Mouse (Mus musculus): ENCODE results near the gene Ccdc134.
A peak's percentile ranks its signal among the peaks of the same experiment; 100 is the strongest.
"Not testable (repeated sequence)": the region's sequence is repeated elsewhere in the genome, so short reads cannot be mapped to it uniquely, and the experiment has no call there.

Gene Ccdc134

DNA sequence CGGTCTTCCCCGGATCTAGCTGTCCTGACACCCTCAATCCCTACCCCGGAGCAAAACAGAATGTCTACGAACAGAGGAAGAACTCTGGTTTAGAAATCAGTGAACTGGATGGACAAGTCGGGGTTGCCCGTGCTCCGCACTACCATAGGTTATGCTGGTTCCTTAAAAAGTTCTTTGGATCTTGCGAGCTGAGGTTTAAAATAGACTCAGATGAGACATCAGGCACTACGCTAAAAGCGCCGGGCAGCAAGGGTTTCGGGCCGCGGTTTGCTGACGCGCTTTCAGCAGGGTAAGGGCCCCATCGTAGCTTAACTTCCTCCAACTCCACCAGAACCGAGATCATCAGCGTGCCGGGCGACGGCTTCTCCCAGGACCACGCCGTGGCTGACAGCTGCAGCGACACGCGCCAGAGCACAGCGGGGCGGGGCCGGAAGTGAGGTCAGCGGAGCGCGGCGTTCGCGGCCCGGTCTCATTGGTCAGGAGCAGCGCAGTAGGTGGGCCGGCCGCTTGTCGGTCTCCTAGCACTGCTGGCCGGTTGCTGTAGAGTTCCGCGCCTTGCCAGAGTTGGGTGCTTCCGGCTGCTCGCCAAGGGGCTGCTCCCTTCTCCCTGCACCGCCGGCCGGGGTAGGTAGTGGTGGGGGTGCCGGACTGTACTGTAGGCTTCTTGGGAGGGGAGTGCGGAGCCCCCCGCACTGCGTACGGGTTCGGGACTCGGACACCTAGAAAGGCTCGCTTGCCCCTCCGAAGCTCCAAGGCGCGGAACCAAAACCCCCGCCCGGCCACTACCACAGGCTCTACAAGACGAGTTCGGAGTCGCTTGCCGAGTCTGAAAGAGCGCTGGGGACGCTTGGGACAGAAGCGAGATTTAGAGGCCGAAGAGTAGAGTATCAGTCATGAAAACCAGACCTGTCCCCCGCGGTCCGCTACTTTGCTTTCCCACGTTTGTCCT is at the start of gene Ccdc134:
Gene Ccdc134, plus strand, starts transcription at position 497 of the 949 bp plus-strand sequence.
- DNase-seq (ENCODE audit: low spot score in 2 of 2), result peak; percentile 92 to 95

- no peak for DNase-seq (ENCODE audit: low spot score in 2 of 2)
These were observed 47.8 kb upstream of the Ccdc134 start for GRCm38 (mm10) chr15:82079883-82080282.

DNA sequence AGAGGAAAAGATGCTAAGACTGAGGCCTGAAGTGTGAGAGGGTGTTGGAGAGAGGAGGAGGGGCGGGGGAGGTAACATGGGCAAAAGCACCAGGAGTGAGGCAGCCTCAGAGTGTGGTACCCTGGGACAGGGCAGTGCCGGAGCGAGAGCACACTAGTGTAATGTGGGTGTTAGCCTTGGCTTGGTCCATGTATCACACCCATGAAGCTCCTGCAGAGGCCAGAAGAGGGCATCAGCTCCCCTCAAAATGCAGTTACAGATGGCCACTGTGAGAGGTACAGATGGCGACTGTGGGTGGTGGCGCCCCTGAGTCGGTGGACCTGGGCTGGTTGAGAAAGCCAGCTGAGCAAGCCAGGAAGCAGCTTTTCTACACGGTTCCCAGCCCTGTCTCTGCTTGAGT is 46.6 kb upstream of the Ccdc134 start:
- DNase-seq (ENCODE audit: low spot score in 2 of 2), result peak; percentile 24 to 25

GRCm38 (mm10) chr15:82085606-82086005 is 42.1 kb upstream of the Ccdc134 start:
- no peak for DNase-seq (ENCODE audit: low spot score in 2 of 2)

- DNase-seq (ENCODE audit: low spot score in 2 of 2), result no peak
These were observed 41.6 kb upstream of the Ccdc134 start for GRCm38 (mm10) chr15:82086131-82086530.

DNA sequence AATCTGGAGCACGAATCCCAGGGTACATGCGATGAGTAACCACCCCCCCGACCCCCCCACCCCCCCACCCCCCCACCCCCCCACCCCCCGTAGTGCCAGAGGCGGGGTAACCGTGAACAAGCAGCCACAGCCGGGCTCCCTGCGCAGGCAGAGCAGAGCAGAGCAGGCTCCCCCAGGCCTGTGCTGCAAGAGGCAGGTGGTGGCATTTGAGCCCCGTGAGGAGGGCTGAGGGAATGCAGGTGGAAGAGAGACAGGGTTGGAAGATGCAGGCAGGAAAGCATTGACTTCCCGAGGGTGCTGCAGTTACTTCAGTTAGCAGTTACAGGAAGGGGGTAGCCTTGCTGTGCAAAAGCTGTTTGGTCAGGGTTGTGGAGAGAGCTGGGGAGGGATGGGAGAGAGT is 40.5 kb upstream of the Ccdc134 start:
- DNase-seq (ENCODE audit: low spot score in 2 of 2), result no peak

DNA sequence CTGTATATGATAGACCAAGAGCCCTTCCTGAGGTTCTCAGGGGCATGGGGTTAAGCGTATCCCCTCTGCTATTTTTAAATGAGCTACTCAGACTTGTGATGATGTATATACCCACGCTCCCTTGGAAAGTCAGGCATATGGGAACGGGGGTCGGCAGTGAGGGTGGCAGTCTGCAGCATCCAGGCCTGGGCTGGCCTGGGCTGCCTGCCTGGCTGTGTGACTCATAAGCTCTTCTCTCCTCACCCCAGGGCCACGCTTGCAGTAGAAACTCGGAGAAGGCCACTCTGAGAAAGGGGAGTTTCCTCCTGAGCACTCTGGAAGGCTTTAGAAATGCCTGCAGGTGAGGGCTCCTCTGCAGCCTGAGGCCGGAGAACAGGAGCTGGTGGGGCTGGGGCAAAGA is 36.7 kb upstream of the Ccdc134 start:
- DNase-seq (ENCODE audit: low spot score in 2 of 2), result no peak

GRCm38 (mm10) chr15:82106953-82107555 is 20.7 kb upstream of the Ccdc134 start:
- no peak for DNase-seq (ENCODE audit: low spot score in 2 of 2)

GRCm38 (mm10) chr15:82120544-82120943 is 7.2 kb upstream of the Ccdc134 start:
- DNase-seq (ENCODE audit: low spot score in 2 of 2), result no peak

DNA sequence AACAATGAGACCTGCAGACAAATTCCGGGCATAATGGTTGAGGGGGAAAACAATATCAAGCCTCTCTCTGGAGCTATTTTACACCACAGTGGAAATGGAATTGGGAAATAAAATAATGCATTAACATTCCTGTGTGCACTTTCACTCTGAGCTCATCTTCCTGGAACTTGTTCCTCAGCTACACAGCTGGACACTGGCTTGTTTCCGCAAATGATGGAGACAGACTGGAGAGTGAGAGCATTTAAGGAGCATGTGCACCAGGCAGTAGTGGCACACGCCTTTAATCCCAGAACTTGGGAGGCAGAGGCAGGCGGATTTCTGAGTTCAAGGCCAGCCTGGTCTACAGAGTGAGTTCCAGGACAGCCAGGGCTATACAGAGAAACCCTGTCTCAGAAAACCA is 1.0 kb upstream of the Ccdc134 start:
- not testable (repeated sequence) for DNase-seq (ENCODE audit: low spot score in 2 of 2)

- DNase-seq (ENCODE audit: low spot score in 2 of 2), result no peak
These were observed 676 bp downstream of the Ccdc134 start for GRCm38 (mm10) chr15:82128398-82128797.

DNA sequence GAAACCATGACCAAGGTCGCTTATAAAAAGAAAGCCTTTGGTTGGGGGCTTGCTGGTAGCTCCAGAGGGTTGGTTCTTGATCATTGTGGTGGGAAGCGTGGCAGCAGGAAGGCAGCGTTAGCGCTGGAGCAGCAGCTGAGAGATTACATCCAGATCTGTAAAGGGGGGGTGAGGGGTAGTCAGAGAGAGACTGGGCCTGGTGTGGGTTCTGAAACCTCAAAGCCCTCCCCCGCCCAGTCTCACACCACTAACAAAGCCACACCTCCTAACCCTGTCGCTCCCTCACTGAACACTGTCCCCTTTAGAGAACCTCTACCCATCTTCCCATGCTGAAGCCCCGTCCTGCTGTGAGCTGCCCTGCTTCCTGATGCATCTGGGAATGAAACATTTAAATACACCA is 2.9 kb downstream of the Ccdc134 start:
- DNase-seq (ENCODE audit: low spot score in 2 of 2), result no peak

DNA sequence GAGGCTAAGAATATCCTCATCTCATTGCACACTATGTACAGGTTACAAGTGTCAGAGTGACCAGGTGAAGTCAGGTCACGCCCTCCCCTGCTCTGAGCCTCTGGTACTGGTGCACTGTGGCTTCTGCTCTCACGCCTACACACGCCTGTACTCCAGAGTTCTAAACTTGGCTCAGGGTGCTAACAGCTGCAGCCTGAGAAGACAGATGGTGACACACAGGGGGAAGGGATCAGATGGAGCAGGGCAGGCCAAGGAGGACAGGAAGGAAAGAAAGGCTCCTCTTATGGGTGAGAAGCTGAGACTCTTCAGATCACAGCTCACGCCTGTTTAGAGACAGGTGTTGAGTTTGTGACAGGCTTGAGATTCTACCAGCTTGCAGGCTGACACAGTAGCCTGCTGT is 7.7 kb downstream of the Ccdc134 start:
- DNase-seq (ENCODE audit: low spot score in 2 of 2), result peak in 1 of 2 experiments; percentile 69

GRCm38 (mm10) chr15:82138565-82138964 is 10.8 kb downstream of the Ccdc134 start:
- DNase-seq (ENCODE audit: low spot score in 2 of 2), result no peak

GRCm38 (mm10) chr15:82139196-82139595 is 11.5 kb downstream of the Ccdc134 start:
- no peak for DNase-seq (ENCODE audit: low spot score in 2 of 2)

- DNase-seq (ENCODE audit: low spot score in 2 of 2), result no peak
These were observed 12.6 kb downstream of the Ccdc134 start for GRCm38 (mm10) chr15:82140355-82140754.

- DNase-seq (ENCODE audit: low spot score in 2 of 2), result no peak
These were observed 16.4 kb downstream of the Ccdc134 start for GRCm38 (mm10) chr15:82144157-82144556.

- no peak for DNase-seq (ENCODE audit: low spot score in 2 of 2)
These were observed 17.7 kb downstream of the Ccdc134 start for GRCm38 (mm10) chr15:82145408-82145807.

- DNase-seq (ENCODE audit: low spot score in 2 of 2), result no peak
These were observed 18.4 kb downstream of the Ccdc134 start for GRCm38 (mm10) chr15:82145851-82146769.

DNA sequence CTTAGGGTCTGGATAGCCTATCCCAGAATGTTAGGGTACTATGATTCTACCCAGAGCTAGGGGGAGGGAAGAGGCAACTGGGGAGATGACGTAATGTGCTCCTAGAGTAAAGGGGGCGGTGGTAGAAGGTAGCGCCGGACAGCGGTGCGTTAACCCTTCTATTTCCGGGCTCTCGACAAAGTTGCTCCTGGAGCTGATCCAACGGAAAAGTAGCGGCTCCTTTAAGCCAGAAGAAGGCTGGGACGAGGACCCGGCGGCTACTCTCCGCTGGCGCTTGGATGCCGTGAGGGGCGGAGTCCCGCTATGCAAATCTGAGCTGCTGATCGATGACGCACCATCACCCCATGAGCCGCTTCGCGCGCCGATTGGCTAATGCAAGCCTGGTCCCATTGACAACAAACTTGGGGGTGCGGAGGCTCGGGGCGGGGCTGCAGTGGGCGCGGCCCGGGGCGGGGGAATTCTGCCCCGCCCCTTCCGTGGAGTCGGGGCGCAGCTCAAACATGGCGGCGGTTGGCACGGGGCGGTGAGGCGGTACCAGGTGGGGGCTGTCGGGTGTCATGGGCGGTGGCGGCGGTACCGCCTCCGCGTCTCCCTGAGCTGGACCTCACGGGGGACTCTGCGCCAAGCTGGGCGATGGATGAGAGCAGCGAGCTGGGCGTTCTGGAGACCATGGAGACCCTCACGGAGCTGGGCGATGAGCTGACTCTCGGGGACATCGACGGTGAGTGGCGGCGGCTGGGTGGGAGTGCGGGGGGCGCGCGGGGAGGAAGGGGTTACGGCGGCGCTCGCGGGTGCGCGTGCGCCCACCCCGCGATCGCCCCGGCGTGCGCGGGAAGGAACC is 19.3 kb downstream of the Ccdc134 start, which contains the start of gene Srebf2:
Gene Srebf2, plus strand, starts transcription at position 412 of the 841 bp plus-strand sequence.
- DNase-seq (ENCODE audit: low spot score in 2 of 2), result peak; percentile 99

DNA sequence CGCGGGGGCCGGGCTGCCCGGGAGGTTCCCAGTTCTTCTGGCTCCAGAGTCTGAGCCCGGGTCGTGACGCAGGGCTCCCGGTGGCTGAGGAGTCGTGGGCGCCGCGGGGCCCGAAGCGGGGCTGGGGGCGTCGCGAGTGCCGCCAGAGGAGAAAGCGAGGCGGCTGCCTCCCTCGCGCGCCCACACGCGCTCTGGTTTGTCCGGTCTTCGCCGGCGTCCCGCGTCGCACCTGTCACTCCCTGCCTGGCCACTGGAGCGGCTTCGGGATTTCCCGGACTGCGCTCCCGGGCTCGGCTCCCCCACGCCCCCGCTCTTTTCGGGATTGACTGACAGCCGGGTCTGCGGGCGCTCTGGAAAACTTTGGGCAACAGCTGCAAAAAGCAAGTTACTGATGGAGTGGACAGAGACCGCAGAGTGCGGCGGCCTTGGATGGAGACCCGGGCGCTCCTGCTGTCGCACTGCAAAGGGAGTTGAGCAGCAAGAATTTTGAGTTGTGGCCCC is 19.9 kb downstream of the Ccdc134 start:
- DNase-seq (ENCODE audit: low spot score in 2 of 2), result peak; percentile 57 to 70

Data from frontal cortex, postnatal 10 days (tissue).